ENCODE assay signal across 26 mouse cellular contexts in genomic region chr10:95600527-95600926, GRCm38 (mm10). TPM values are rescaled to one million over a fixed set of nuclear protein-coding genes. Genes with fewer than 3 reads are reported as not detected.
A peak's percentile ranks its signal among the peaks of the same experiment; 100 is the strongest.
DNase-seq lines count a peak whose midpoint lies in the region; ATAC-seq and TF ChIP-seq lines count a peak whose summit lies in the region.
"Had no signal": no experiment of that assay in that cellular context is flagged by ENCODE, and none has a peak within 500 bp of the region (broad histone marks: within the 10 kb centered on the region; RNA-seq: fewer than 3 reads in every experiment).

No protein-coding gene starts in this region.

- no peak overlapping the region for H3K4me3 ChIP-seq in forebrain, postnatal 0 days (ENCODE audit: low read depth, low read length)
- H3K4me3 ChIP-seq in forebrain, embryonic 12.5 days (replicated peaks), result no peak overlapping the region
- H3K4me3 ChIP-seq in limb, embryonic 14.5 days (replicated peaks; ENCODE audit: low read length), result no peak overlapping the region
- no peak overlapping the region for H3K4me3 ChIP-seq in limb, embryonic 10.5 days
- no peak overlapping the region for H3K4me3 ChIP-seq in embryonic facial prominence, embryonic 15.5 days (replicated peaks)
- no peak overlapping the region for H3K4me3 ChIP-seq in stomach, postnatal 0 days (ENCODE audit: low read depth, low read length)
- H3K4me3 ChIP-seq: embryonic facial prominence, embryonic 13.5 days; forebrain, embryonic 15.5 days; heart, embryonic 15.5 days; hindbrain, embryonic 10.5 days; hindbrain, embryonic 13.5 days had no signal

- no peak overlapping the region for H3K4me2 ChIP-seq in forebrain, postnatal 0 days (ENCODE audit: low read depth)
- no peak overlapping the region for H3K4me2 ChIP-seq in forebrain, embryonic 12.5 days
- H3K4me2 ChIP-seq in limb, embryonic 14.5 days (replicated peaks; ENCODE audit: low read depth, low read length, severe bottlenecking), result no peak overlapping the region
- no peak overlapping the region for H3K4me2 ChIP-seq in embryonic facial prominence, embryonic 15.5 days (replicated peaks)
- H3K4me2 ChIP-seq in stomach, postnatal 0 days (replicated peaks; ENCODE audit: low read depth), result no peak overlapping the region
- H3K4me2 ChIP-seq: embryonic facial prominence, embryonic 13.5 days; forebrain, embryonic 15.5 days; heart, embryonic 11.5 days; heart, embryonic 15.5 days; hindbrain, embryonic 13.5 days had no signal

- H3K9ac ChIP-seq in forebrain, postnatal 0 days, result no peak overlapping the region
- H3K9ac ChIP-seq in forebrain, embryonic 12.5 days, result no peak overlapping the region
- H3K9ac ChIP-seq in limb, embryonic 14.5 days (ENCODE audit: low read depth, low read length, severe bottlenecking), result no peak overlapping the region
- H3K9ac ChIP-seq in embryonic facial prominence, embryonic 15.5 days, result no peak overlapping the region
- H3K9ac ChIP-seq in stomach, postnatal 0 days (ENCODE audit: low read length), result no peak overlapping the region
- H3K9ac ChIP-seq: embryonic facial prominence, embryonic 13.5 days; forebrain, embryonic 15.5 days; heart, embryonic 15.5 days; hindbrain, embryonic 13.5 days had no signal

- DNase-seq in forebrain, postnatal 0 days, result no peak
- DNase-seq in limb, embryonic 14.5 days (ENCODE audit: low spot score), result peak; percentile 21
- no peak for DNase-seq in limb, embryonic 10.5 days (ENCODE audit: low spot score)
- DNase-seq in stomach, postnatal 0 days (ENCODE audit: low spot score), result no peak
- no peak for DNase-seq in B cell, adult 2 months
- DNase-seq: adrenal gland, postnatal 10 days; adrenal gland, postnatal 36 days; cerebellum, adult 18-20 months; cerebellum, adult 9-10 months; cerebellum, postnatal 25 days; gastrocnemius, postnatal 10 days; gastrocnemius, postnatal 36 days; heart, postnatal 10 days; heart, postnatal 36 days had no signal

- H3K4me1 ChIP-seq in forebrain, postnatal 0 days (ENCODE audit: insufficient read depth), result no peaks in the 10 kb centered on the region
- peaks cover 15% of the 10 kb centered on the region for H3K4me1 ChIP-seq in forebrain, embryonic 12.5 days
- peaks cover 4% of the 10 kb centered on the region; the same call in 1 of the 2 replicates for H3K4me1 ChIP-seq in limb, embryonic 14.5 days (ENCODE audit: control insufficient read depth, insufficient read depth, low read length)
- H3K4me1 ChIP-seq in limb, embryonic 10.5 days, result peaks cover 7% of the 10 kb centered on the region
- H3K4me1 ChIP-seq in embryonic facial prominence, embryonic 15.5 days, result 0 out of 2 replicates have a peak, but pooled peaks cover 7% of the 10 kb centered on the region
- H3K4me1 ChIP-seq in stomach, postnatal 0 days (replicated peaks; ENCODE audit: control insufficient read depth, insufficient read depth), result no peaks in the 10 kb centered on the region

- no peaks in the 10 kb centered on the region for H3K36me3 ChIP-seq in forebrain, postnatal 0 days (ENCODE audit: insufficient read depth)
- H3K36me3 ChIP-seq in forebrain, embryonic 12.5 days (replicated peaks), result no peaks in the 10 kb centered on the region
- no peaks in the 10 kb centered on the region for H3K36me3 ChIP-seq in limb, embryonic 14.5 days (ENCODE audit: control insufficient read depth, insufficient read depth, low read length)
- no peaks in the 10 kb centered on the region for H3K36me3 ChIP-seq in limb, embryonic 10.5 days
- no peaks in the 10 kb centered on the region for H3K36me3 ChIP-seq in embryonic facial prominence, embryonic 15.5 days
- H3K36me3 ChIP-seq in stomach, postnatal 0 days (ENCODE audit: control insufficient read depth, insufficient read depth, low read length), result no peaks in the 10 kb centered on the region
- H3K36me3 ChIP-seq: embryonic facial prominence, embryonic 13.5 days; forebrain, embryonic 15.5 days; heart, embryonic 15.5 days; hindbrain, embryonic 10.5 days; hindbrain, embryonic 13.5 days had no signal

- TF ChIP-seq EP300 in stomach, postnatal 0 days (optimal IDR thresholded peaks at IDR 0.05), result no peak

- no peak for ATAC-seq in forebrain, postnatal 0 days
- no peak for ATAC-seq in forebrain, embryonic 12.5 days (ENCODE audit: low FRiP score)
- ATAC-seq in limb, embryonic 14.5 days (ENCODE audit: low FRiP score, low read depth), result no peak
- 0 out of 2 replicates have a peak, but pooled peaks have one; percentile 36 for ATAC-seq in embryonic facial prominence, embryonic 15.5 days (ENCODE audit: insufficient number of reproducible peaks, low FRiP score, low TSS enrichment, low read depth)
- peak; percentile 28; the same call in 1 of the 2 replicates for ATAC-seq in stomach, postnatal 0 days (ENCODE audit: low FRiP score, low TSS enrichment)
- ATAC-seq: activated CD4-positive, CD25-positive, alpha-beta regulatory T cell, adult 4 months; CD4-positive, CD25-positive, alpha-beta regulatory T cell, adult 4 months; forebrain, embryonic 15.5 days; hindbrain, embryonic 16.5 days; intestine, embryonic 16.5 days had no signal

- WGBS in forebrain, postnatal 0 days, result 29% methylated on average over 5 of the region's 5 CpGs
- WGBS in forebrain, embryonic 12.5 days, result 28% methylated on average over 5 of the region's 5 CpGs
- 48% methylated on average over 5 of the region's 5 CpGs for WGBS in limb, embryonic 14.5 days
- 62% methylated on average over 5 of the region's 5 CpGs for WGBS in limb, embryonic 10.5 days
- 31% methylated on average over 5 of the region's 5 CpGs for WGBS in embryonic facial prominence, embryonic 15.5 days
- 11% methylated on average over 5 of the region's 5 CpGs for WGBS in stomach, postnatal 0 days

- H3K9me3 ChIP-seq in forebrain, postnatal 0 days (ENCODE audit: low read length), result no peaks in the 10 kb centered on the region
- no peaks in the 10 kb centered on the region for H3K9me3 ChIP-seq in forebrain, embryonic 12.5 days
- H3K9me3 ChIP-seq in limb, embryonic 14.5 days (ENCODE audit: control insufficient read depth, low read length), result no peaks in the 10 kb centered on the region
- no peaks in the 10 kb centered on the region for H3K9me3 ChIP-seq in limb, embryonic 10.5 days (replicated peaks)
- no peaks in the 10 kb centered on the region for H3K9me3 ChIP-seq in embryonic facial prominence, embryonic 15.5 days (replicated peaks)
- H3K9me3 ChIP-seq in stomach, postnatal 0 days (ENCODE audit: control insufficient read depth, low read length), result no peaks in the 10 kb centered on the region
- H3K9me3 ChIP-seq: embryonic facial prominence, embryonic 13.5 days; forebrain, embryonic 15.5 days; heart, embryonic 15.5 days; hindbrain, embryonic 10.5 days; hindbrain, embryonic 13.5 days had no signal

- TF ChIP-seq CTCF in forebrain, postnatal 0 days (IDR thresholded peaks at IDR 0.05; ENCODE audit: low read depth), result no peak
- peak; percentile 13; the same call in 1 of the 2 replicates for TF ChIP-seq CTCF in stomach, postnatal 0 days (IDR thresholded peaks at IDR 0.05; ENCODE audit: low read depth)

- H3K27me3 ChIP-seq in forebrain, postnatal 0 days (ENCODE audit: insufficient read depth, low read length), result no peaks in the 10 kb centered on the region
- H3K27me3 ChIP-seq in forebrain, embryonic 12.5 days, result peaks cover 26% of the 10 kb centered on the region
- H3K27me3 ChIP-seq in limb, embryonic 14.5 days (ENCODE audit: control insufficient read depth, insufficient read depth, low read length), result no peaks in the 10 kb centered on the region
- no peaks in the 10 kb centered on the region for H3K27me3 ChIP-seq in limb, embryonic 10.5 days (ENCODE audit: low read depth, poor library complexity, severe bottlenecking)
- no peaks in the 10 kb centered on the region for H3K27me3 ChIP-seq in embryonic facial prominence, embryonic 15.5 days
- H3K27me3 ChIP-seq in stomach, postnatal 0 days (ENCODE audit: control insufficient read depth, insufficient read depth, low read length), result no peaks in the 10 kb centered on the region
- H3K27me3 ChIP-seq: forebrain, embryonic 15.5 days; heart, embryonic 15.5 days; hindbrain, embryonic 13.5 days had no signal

- peak overlapping the region; percentile 64 for H3K27ac ChIP-seq in forebrain, postnatal 0 days (ENCODE audit: low read depth, low read length)
- no peak overlapping the region for H3K27ac ChIP-seq in forebrain, embryonic 12.5 days
- no peak overlapping the region for H3K27ac ChIP-seq in limb, embryonic 14.5 days (replicated peaks; ENCODE audit: low read depth, low read length)
- no peak overlapping the region for H3K27ac ChIP-seq in limb, embryonic 10.5 days
- H3K27ac ChIP-seq in embryonic facial prominence, embryonic 15.5 days (replicated peaks), result 0 out of 2 replicates have a peak overlapping the region, but pooled peaks have one; percentile 4
- H3K27ac ChIP-seq in stomach, postnatal 0 days (replicated peaks), result no peak overlapping the region
- H3K27ac ChIP-seq: embryonic facial prominence, embryonic 13.5 days; forebrain, embryonic 15.5 days; heart, embryonic 15.5 days; hindbrain, embryonic 10.5 days; hindbrain, embryonic 13.5 days had no signal

- TF ChIP-seq POLR2A in limb, embryonic 14.5 days (IDR thresholded peaks at IDR 0.05; ENCODE audit: borderline replicate concordance, extremely low read depth, insufficient read depth, insufficient read length), result no peak

RNA-seq across cellular contexts. Expression of gene Nudt4, which starts 36.6 kb away (rescaled TPM):
- 87.6 and 110 TPM in 2 replicates for total RNA-seq in forebrain, postnatal 0 days (2014; rRNA removed)
- 71.2 and 81.5 TPM in 2 replicates for polyA plus RNA-seq in forebrain, postnatal 0 days (2015; fragmentation: Nextera tagmentation; extraction: Ambion mirVana)
- 107 and 108 TPM in 2 replicates for polyA plus RNA-seq in forebrain, embryonic 12.5 days (2016; fragmentation: Nextera tagmentation; extraction: Ambion mirVana)
- 58.7 and 64.7 TPM in 2 replicates for polyA plus RNA-seq in limb, embryonic 14.5 days (2012; rRNA removed)
- polyA plus RNA-seq in limb, embryonic 14.5 days (2014; fragmentation: Nextera tagmentation; extraction: Ambion mirVana), result 108 and 121 TPM in 2 replicates
- polyA plus RNA-seq in limb, embryonic 10.5 days (2016; fragmentation: Nextera tagmentation; extraction: Ambion mirVana), result 76.0 and 78.7 TPM in 2 replicates
- polyA plus RNA-seq in embryonic facial prominence, embryonic 15.5 days (2015; fragmentation: Nextera tagmentation; extraction: Ambion mirVana), result 81.1 and 82.2 TPM in 2 replicates
- 46.1 and 47.5 TPM in 2 replicates for polyA plus RNA-seq in stomach, postnatal 0 days (2015; fragmentation: Nextera tagmentation; extraction: Ambion mirVana)

Comparison
In these comparisons a context has a peak if more than half of its experiments do, and no peak if none do; other contexts are left out.
1. H3K27ac ChIP-seq: peak in forebrain, postnatal 0 days (single experiment) and embryonic facial prominence, embryonic 15.5 days (single experiment); none in forebrain, embryonic 12.5 days (single experiment), limb, embryonic 14.5 days (single experiment), limb, embryonic 10.5 days (single experiment) and stomach, postnatal 0 days (single experiment).
2. ATAC-seq: peak in embryonic facial prominence, embryonic 15.5 days (single experiment) and stomach, postnatal 0 days (single experiment); none in forebrain, postnatal 0 days (single experiment), forebrain, embryonic 12.5 days (single experiment) and limb, embryonic 14.5 days (single experiment).